In genomic region chr1:189882886-189883285, GRCm38 (mm10) we compare ENCODE assay signal across 8 mouse cellular contexts. TPM values are rescaled to one million over a fixed set of nuclear protein-coding genes. Genes with fewer than 3 reads are reported as not detected.
DNase-seq lines count a peak whose midpoint lies in the region; ATAC-seq and TF ChIP-seq lines count a peak whose summit lies in the region.

No protein-coding gene starts in this region.

- peaks cover 9% of the 10 kb centered on the region for H3K36me3 ChIP-seq in liver, embryonic 13.5 days

- H3K4me2 ChIP-seq in liver, embryonic 13.5 days: no peak overlapping the region

- WGBS in liver, embryonic 13.5 days (ENCODE audit: insufficient replicate concordance): 65% methylated on average over 7 of the region's 7 CpGs

- DNase-seq in layer of hippocampus, adult 2 months (ENCODE audit: low spot score in 2 of 2): peak in 1 of 2 experiments; percentile 45
- DNase-seq in layer of hippocampus, adult 8-10 months (ENCODE audit: low spot score in 2 of 2): no peak
- DNase-seq in ES-CJ7 (ENCODE audit: low read depth, low spot score): peak; percentile 80
- DNase-seq in cerebellum, adult 8-10 months: peak; percentile 41
- DNase-seq in heart, postnatal 4 days: peak; percentile 69
- DNase-seq in liver, embryonic 13.5 days: peak; percentile 21
- peak; percentile 36 for DNase-seq in retina, adult 2 months (ENCODE audit: low read depth, low spot score)

- peak; percentile 89 for TF ChIP-seq CTCF in layer of hippocampus, adult 2 months (conservative IDR thresholded peaks at IDR 0.05)

- no peaks in the 10 kb centered on the region for H3K9me3 ChIP-seq in liver, embryonic 13.5 days (replicated peaks)

- H3K4me1 ChIP-seq in liver, embryonic 13.5 days (replicated peaks): peaks cover 15% of the 10 kb centered on the region

- ATAC-seq in liver, embryonic 13.5 days (ENCODE audit: low read depth): no peak
- no peak for ATAC-seq in monocyte, adult 5-6 weeks (replicated peaks; ENCODE audit: insufficient number of reproducible peaks, low FRiP score, low TSS enrichment, poor library complexity, severe bottlenecking)

- no peak overlapping the region for H3K9ac ChIP-seq in liver, embryonic 13.5 days

- H3K27ac ChIP-seq in layer of hippocampus, adult 2 months: peak overlapping the region; percentile 65; the same call in 1 of the 2 replicates
- no peak overlapping the region for H3K27ac ChIP-seq in liver, embryonic 13.5 days

- H3K27me3 ChIP-seq in liver, embryonic 13.5 days: no peaks in the 10 kb centered on the region

- no peak overlapping the region for H3K4me3 ChIP-seq in layer of hippocampus, adult 2 months
- H3K4me3 ChIP-seq in liver, embryonic 13.5 days (replicated peaks): no peak overlapping the region

RNA-seq across cellular contexts. Expression of gene Smyd2, which starts 39.3 kb away (rescaled TPM):
- total RNA-seq in layer of hippocampus, adult 2 months (2021): 10 to 100 TPM; 75.9 to 79.1 TPM
- total RNA-seq in layer of hippocampus, adult 8-10 months (2022): 10 to 100 TPM; 69.1 to 78.0 (median 73.4) TPM
- 100 to 1,000 TPM; 192 to 202 TPM for total RNA-seq in heart, postnatal 4 days (2021)
- polyA plus RNA-seq in liver, embryonic 13.5 days (2015; fragmentation: Nextera tagmentation; extraction: Ambion mirVana): 40.7 and 40.8 TPM in 2 replicates
- total RNA-seq in monocyte, adult 5-6 weeks (2017): 0.76 to 3.5 TPM (median 0.96 TPM) in 3 replicates

Comparison
In these comparisons a context has a peak if more than half of its experiments do, and no peak if none do; other contexts are left out.
1. DNase-seq: peak in ES-CJ7 (single experiment), cerebellum, adult 8-10 months (single experiment), heart, postnatal 4 days (single experiment), liver, embryonic 13.5 days (single experiment) and retina, adult 2 months (single experiment); none in layer of hippocampus, adult 8-10 months (0 of 2).
2. RNA of gene Smyd2, which starts 39.3 kb away (total RNA-seq): 192 to 202 TPM in heart, postnatal 4 days, 75.9 to 79.1 TPM in layer of hippocampus, adult 2 months and 69.1 to 78.0 TPM in layer of hippocampus, adult 8-10 months; 0.76 to 3.5 TPM in monocyte, adult 5-6 weeks; every median in the first group is over 10 times any median in the second.